Mouse (Mus musculus): Measurements from ENCODE around the gene Ptprn2. TPM values are rescaled to one million over a fixed set of nuclear protein-coding genes. Genes with fewer than 3 reads are reported as not detected.

Ptprn2 gene
- polyA plus RNA-seq, 1 experiment: not detected

DNA sequence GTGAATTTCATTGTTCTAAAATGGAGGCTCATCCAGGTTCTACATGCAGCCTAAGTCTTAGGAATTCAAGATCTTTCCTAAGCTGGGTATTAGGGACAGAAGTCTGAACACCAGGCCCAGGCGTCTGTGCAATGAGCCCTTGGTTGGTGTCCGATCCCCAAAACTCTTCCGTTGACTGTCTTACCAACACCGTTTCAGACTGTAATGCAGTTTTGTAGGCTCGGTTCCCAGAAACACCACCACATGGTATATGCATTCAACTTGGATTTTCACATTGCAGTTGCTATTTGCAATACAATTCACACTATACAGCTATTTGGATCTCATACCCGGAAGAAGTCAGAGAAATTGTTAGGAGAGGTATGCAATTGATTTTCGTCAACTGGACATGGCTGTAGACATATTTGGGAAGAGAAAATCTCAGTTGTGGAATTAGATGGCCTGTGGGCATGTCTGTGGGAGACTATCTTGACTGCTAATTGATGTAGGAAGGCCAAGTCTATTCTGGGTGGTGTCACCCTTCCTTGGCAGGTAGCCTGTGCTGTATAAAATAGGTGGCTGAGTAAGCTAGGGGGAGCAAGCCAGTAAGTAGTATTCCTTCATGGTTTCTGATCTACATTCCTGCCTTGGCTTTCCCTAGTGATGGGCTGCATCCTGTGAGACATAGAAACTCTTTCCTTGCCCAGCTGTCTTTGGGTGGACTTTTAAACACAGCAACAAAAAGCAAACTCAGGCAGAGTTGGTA is 109.5 kb downstream of the Ptprn2 start:
- Histone ChIP-seq H3K4me1 (ENCODE audit: control insufficient read depth, insufficient read depth, insufficient read length, low read length) (no peaks in the 10 kb centered on the region), H3K27ac (replicated peaks; ENCODE audit: low read depth, low read length) (no peak overlapping the region), H3K4me3 (ENCODE audit: insufficient read depth, low read depth, low read length) (no peak overlapping the region)

DNA sequence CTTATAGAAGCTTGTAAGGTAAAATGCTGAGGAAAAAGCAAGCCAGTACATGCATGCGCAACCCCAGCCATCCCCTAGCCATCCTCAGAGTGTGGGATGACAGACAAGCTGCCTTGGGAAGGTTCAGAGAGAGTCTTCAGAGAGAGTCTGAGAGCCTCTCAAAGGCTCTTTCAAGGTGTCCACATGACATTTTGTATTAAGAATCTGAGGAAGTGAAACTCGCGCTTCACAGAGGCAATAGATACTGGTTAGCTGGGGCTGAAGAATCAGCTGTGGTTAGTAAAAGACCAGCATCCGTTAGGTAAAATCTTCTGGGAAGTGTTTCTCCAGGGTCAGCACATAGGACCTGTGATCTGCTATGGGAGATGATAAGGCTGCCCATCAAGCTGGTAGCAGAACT is 110.2 kb downstream of the Ptprn2 start:
- Histone ChIP-seq H3K27ac (replicated peaks; ENCODE audit: low read depth, low read length) (no peak overlapping the region), H3K4me1 (ENCODE audit: control insufficient read depth, insufficient read depth, insufficient read length, low read length) (no peaks in the 10 kb centered on the region), H3K4me3 (ENCODE audit: insufficient read depth, low read depth, low read length) (no peak overlapping the region)

DNA sequence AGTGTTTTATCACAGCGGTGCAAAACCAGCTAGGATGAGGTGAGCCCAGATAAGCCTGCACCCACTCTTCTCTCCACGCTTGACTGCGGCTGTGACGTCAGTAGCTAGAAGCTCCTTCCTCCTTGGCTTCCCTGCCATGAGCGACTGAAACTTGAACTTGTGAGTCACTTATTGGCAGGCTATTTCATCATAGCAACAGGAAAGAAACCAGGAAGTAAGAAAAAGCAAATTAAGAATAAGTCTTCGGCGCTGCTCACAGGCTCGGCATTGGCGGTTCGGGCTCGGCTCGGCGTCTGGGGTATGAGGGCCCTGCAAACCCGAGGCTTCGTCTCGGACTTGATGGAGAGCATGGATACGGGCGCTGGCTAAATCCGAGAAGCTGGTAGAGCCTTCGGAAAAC is 111.5 kb downstream of the Ptprn2 start:
- no peak overlapping the region for H3K4me3 ChIP-seq (ENCODE audit: insufficient read depth, low read depth, low read length)
- no peaks in the 10 kb centered on the region for H3K4me1 ChIP-seq (ENCODE audit: control insufficient read depth, insufficient read depth, insufficient read length, low read length)
- no peak overlapping the region for H3K27ac ChIP-seq (replicated peaks; ENCODE audit: low read depth, low read length)

DNA sequence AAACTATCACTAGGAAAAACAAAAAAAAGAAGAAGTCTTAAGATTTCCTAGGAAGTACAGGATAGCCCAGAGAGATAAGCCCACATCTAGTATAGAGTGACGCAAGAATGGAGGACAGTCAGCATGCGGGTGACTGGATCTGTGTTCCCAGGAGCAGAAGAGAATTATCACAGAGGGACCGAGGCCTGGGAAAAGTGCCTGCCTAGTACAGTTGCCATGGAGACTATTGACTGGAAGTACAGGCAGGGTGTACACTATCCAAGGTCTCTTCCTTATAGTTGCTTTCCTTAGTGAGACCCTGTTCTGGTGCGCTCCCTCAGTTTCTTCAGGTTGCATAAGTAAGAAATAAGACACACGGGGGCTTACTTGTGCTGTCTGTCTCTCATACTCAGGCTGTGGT is 112.2 kb downstream of the Ptprn2 start:
- Histone ChIP-seq H3K4me1 (ENCODE audit: control insufficient read depth, insufficient read depth, insufficient read length, low read length) (no peaks in the 10 kb centered on the region), H3K4me3 (ENCODE audit: insufficient read depth, low read depth, low read length) (no peak overlapping the region), H3K27ac (replicated peaks; ENCODE audit: low read depth, low read length) (no peak overlapping the region)

DNA sequence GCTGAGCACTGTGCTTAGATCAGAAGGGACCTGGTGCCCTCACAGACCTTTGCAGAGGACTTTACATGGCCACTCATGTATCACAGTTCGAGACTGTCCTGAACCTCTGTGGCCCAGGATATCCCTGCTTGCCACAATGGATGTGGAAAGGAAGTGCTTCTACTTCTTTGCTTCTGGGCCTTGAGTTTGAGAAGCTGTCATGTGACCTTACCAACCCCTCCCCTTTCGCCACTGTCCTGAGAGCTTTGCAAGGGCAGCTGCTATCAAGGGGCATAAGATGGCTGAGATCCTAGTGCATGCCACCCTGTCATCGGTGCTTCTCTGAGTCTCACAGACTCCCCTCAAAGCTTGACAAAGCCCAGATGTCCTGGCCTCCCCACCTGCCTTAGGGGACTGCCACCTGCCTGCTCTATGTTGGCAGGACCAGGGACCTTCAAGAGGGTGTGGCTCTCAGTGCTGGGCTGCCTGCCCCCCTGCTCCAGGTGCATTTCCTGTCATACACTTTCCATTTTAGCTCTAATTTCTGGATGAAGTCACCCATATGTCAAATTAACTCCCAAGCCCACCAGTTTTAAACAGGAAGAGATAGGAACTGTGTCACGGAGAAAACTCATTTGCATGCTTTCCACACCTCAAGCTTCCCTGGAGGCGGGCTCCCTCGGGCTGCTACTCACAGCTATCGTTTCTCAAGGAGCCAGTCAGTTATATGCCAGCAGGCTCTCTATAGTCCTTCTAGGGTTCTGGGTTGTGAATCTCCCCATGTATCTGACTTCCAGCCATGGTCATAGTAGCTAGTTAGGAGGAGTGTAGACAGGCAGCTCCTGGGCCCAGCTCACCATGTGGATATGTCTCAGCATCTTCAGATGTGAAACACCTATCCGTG is 112.8 kb downstream of the Ptprn2 start:
- H3K27ac ChIP-seq (replicated peaks; ENCODE audit: low read depth, low read length): no peak overlapping the region
- no peaks in the 10 kb centered on the region for H3K4me1 ChIP-seq (ENCODE audit: control insufficient read depth, insufficient read depth, insufficient read length, low read length)
- H3K4me3 ChIP-seq (ENCODE audit: insufficient read depth, low read depth, low read length): no peak overlapping the region

DNA sequence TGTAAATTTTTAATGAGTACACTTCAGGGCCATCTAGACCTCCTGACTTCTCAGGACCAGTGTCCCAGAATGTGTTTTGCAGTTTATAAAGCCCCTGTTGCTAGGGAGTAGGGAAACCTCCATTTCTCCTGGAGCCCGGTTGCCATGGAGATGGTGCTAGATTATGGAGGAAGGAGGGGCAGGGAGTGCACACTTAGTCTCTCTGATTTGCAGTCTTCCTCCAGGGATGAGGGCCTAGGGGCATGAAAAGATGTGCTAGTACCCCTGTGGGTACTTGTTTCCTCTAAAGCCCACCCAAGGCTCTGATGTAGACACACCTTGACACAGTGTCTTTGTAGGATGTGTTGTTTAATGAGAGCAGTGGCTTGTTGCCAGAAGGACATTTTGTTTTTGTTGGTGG is 114.0 kb downstream of the Ptprn2 start:
- no peak overlapping the region for H3K4me3 ChIP-seq (ENCODE audit: insufficient read depth, low read depth, low read length)
- no peaks in the 10 kb centered on the region for H3K4me1 ChIP-seq (ENCODE audit: control insufficient read depth, insufficient read depth, insufficient read length, low read length)
- no peak overlapping the region for H3K27ac ChIP-seq (replicated peaks; ENCODE audit: low read depth, low read length)

DNA sequence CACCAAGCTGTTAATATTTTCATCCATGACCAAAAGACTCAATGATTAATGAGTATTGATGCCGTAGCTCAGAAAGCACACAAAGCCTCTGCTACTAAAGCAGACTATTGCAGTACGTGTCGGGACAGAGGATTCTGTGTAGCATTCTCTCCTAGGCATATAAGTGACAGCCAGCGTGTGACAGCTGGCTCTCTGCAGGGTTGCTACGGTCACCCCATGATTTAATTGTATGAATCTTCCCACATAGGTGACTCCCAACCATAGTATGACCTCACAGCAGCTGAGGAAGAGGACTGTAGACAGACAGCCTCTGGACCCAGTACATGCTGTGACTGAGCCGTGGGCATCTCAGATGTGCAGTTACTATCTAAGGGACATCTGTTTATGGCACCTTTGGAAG is 114.5 kb downstream of the Ptprn2 start:
- Histone ChIP-seq H3K4me3 (ENCODE audit: insufficient read depth, low read depth, low read length) (no peak overlapping the region), H3K4me1 (ENCODE audit: control insufficient read depth, insufficient read depth, insufficient read length, low read length) (no peaks in the 10 kb centered on the region), H3K27ac (replicated peaks; ENCODE audit: low read depth, low read length) (no peak overlapping the region)

DNA sequence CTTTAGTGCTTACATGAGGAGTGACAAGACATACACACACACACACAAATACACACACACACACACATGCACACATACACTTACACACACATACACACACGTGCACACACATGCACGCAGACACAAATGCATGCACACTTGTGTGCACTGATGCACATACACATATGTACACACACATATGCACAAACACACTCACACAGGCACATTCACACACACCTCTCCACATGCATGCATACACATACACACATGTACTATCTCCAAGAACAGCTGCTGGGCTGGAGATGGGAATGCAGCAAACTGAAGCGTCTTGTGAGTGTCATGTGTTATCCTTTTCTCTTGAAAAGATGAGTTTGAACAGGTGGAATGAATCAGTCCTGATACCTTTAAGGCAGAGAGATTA is 115.9 kb downstream of the Ptprn2 start:
- H3K4me3 ChIP-seq (ENCODE audit: insufficient read depth, low read depth, low read length): no peak overlapping the region
- H3K4me1 ChIP-seq (ENCODE audit: control insufficient read depth, insufficient read depth, insufficient read length, low read length): no peaks in the 10 kb centered on the region
- no peak overlapping the region for H3K27ac ChIP-seq (replicated peaks; ENCODE audit: low read depth, low read length)

DNA sequence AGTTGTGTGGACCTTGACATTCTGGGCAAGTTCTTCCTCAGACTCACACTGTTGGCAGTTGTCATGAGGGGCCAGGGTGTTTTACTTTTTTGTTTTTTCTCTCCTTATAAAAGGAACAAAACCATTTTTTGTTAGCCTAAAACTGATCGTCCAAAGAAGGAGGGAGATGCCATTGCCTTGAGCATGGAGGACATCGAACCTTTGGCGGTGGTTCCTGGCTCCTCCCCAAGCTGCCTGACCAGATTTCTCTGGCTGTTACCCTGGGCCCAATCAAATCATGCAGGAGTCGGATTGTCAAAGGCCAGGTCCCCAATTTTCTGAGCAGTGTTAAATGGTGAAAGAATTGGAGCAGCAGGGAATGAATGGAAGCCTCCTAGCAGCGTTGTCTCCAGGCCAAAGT is 116.4 kb downstream of the Ptprn2 start:
- Histone ChIP-seq H3K4me1 (ENCODE audit: control insufficient read depth, insufficient read depth, insufficient read length, low read length) (no peaks in the 10 kb centered on the region), H3K4me3 (ENCODE audit: insufficient read depth, low read depth, low read length) (no peak overlapping the region), H3K27ac (replicated peaks; ENCODE audit: low read depth, low read length) (no peak overlapping the region)

DNA sequence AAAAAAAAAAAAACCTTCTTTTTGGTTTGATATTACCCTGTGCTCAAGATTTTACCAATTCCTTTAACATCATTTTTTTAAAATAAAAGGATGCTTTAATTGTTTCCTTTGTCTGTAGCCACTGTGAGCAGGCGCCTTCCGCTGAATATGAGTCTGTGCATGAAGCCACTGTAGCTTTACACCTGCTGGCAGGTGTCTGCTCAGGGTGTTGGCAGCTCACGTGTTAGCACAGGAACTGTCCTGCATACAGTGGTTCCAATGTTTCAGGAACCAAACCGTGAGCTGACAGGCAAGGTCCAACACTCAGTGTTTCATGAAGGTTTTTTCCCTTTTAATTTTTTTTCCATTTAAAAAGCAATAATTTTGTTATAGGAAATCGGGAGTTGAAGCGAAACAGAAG is 123.1 kb downstream of the Ptprn2 start:
- H3K27ac ChIP-seq (replicated peaks; ENCODE audit: low read depth, low read length): no peak overlapping the region
- no peak overlapping the region for H3K4me3 ChIP-seq (ENCODE audit: insufficient read depth, low read depth, low read length)
- H3K4me1 ChIP-seq (ENCODE audit: control insufficient read depth, insufficient read depth, insufficient read length, low read length): no peaks in the 10 kb centered on the region

DNA sequence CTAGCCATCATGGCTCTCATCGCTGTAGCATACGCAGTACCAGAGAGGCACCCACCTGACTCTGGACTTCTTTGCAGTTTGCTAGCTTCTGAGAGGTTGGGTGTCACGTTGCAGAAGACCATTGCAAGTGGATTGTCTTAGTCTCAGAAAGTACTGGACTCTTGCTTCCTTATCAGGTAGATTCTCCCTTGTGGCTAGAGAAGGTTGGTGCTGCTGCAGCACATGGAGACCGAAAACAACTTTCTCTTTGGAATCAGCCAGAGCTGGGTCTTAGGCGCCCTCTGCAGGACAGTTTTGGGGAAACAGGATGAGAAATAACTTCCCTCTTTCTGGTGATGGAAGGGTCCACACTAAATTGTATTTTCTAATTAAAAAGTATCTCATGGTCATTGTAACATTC is 134.3 kb downstream of the Ptprn2 start:
- no peak overlapping the region for H3K4me3 ChIP-seq (ENCODE audit: insufficient read depth, low read depth, low read length)
- no peaks in the 10 kb centered on the region for H3K4me1 ChIP-seq (ENCODE audit: control insufficient read depth, insufficient read depth, insufficient read length, low read length)
- H3K27ac ChIP-seq (replicated peaks; ENCODE audit: low read depth, low read length): no peak overlapping the region

DNA sequence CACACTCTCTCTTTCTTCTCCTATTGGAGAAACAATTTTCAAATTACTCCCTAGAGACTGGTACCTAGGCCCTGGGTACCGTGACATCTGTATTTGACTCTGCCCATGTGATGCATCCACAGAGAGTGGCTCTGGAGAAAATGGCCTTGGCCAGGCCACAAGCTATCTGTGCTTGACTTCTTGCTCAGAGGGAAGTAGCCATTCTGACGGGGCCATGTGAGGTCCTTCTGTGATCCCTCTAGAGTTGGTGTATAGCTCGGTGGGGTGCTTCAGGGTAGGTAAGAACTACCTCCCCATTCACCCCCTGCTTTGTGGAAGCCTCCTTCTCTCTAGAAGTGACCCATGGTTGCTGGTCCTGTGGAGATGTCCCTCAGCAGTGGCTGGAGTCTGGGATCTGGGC is 134.8 kb downstream of the Ptprn2 start:
- Histone ChIP-seq H3K4me1 (ENCODE audit: control insufficient read depth, insufficient read depth, insufficient read length, low read length) (no peaks in the 10 kb centered on the region), H3K4me3 (ENCODE audit: insufficient read depth, low read depth, low read length) (no peak overlapping the region), H3K27ac (replicated peaks; ENCODE audit: low read depth, low read length) (no peak overlapping the region)

DNA sequence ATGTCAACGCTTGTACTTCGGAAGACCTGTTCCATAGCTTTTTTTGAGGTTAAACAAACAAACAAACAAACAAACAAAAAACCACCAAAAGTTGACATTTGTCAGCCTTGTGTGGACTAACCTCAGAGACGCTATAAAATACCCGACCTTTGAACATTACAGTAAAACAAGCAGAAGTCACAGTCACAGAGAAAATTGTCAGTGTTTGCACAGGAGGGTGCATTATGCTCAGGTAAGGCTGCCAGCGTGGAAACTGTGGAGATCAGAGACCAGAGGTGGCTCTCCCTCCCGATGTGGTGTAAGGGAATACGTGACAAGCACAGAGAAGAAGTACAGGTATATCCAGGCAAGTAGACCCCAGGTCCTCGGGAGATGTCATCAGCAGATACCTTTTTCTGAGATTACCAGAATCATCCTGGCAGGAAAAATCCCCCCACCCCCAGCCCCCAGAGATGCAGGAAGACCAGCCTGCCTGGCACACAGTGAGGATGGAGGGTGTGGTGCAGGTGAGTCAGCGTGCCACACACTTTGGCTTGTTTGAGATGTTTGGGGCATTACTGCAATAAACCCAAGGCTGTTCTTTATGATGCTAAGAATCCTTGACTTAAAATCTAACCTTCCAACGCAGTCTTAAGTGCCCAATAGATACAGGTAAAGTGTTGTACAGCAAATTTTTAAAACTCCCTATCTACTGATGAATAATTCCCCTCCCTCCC is 136.0 kb downstream of the Ptprn2 start:
- H3K27ac ChIP-seq (replicated peaks; ENCODE audit: low read depth, low read length): no peak overlapping the region
- no peaks in the 10 kb centered on the region for H3K4me1 ChIP-seq (ENCODE audit: control insufficient read depth, insufficient read depth, insufficient read length, low read length)
- no peak overlapping the region for H3K4me3 ChIP-seq (ENCODE audit: insufficient read depth, low read depth, low read length)

DNA sequence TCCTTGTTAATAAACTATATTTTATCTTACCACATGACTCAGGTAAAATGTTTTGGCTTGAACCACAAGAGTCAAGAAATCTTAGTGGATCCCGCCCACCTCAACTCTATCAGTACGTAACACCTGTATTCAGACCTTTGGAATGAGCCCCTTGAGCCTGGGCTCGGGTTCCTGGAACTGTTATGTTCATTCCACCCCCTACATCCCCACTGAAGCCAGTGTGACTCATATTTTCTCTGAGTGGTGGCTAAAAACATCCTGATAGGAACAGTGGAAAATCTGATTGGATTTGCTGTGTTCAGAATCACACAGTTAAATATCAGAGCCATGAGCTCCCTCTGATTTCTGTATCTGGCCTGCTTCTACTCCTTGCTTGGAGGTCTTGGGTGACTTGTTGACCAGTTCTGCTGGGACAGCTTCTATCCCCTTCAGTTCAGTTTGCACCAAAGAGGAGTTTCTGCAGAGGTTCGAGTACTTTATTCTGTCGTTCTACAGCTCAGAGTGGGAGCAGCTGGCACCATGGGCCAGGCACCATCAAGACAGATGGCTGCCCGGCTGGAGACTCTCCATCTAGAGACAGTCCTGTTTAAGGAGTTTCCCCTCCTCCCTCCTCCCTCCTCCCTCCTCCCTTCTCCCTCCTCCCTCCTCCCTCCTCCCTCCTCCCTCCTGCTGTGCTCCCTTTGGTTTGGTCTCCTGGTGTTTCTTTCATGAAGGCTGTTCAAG is 137.3 kb downstream of the Ptprn2 start:
- no peaks in the 10 kb centered on the region for H3K4me1 ChIP-seq (ENCODE audit: control insufficient read depth, insufficient read depth, insufficient read length, low read length)
- no peak overlapping the region for H3K27ac ChIP-seq (replicated peaks; ENCODE audit: low read depth, low read length)
- H3K4me3 ChIP-seq (ENCODE audit: insufficient read depth, low read depth, low read length): no peak overlapping the region
